Mouse (Mus musculus) intestine, postnatal 0 days (tissue): Measurements from ENCODE around the gene F3. TPM values are rescaled to one million over a fixed set of nuclear protein-coding genes. Genes with fewer than 3 reads are reported as not detected.

Experiments used
- ATAC-seq: fragments of 200-750 bp; cut with Nextera tagmentation; 2 replicates; pipeline ENCODE4 v1.8.0; 2017; ENCODE audit warnings: mild to moderate bottlenecking, moderate TSS enrichment, moderate library complexity
- H3K27ac ChIP-seq: fragments of 300-500 bp; sonication (generic); 2 replicates; pipeline ENCODE4 v1.5.1; 2014; ENCODE audit warnings: mild to moderate bottlenecking, low read depth, low read length, moderate library complexity
- H3K27me3 ChIP-seq: fragments of 300-500 bp; sonication (generic); replicated peaks from 2 replicates; pipeline ENCODE4 v1.6.1; 2014; ENCODE audit warnings: low read length, mixed read lengths; ENCODE audit not compliant: control insufficient read depth, insufficient read depth
- H3K36me3 ChIP-seq: fragments of 300-500 bp; sonication (generic); 2 replicates; pipeline ENCODE4 v1.6.1; 2014; ENCODE audit warnings: mild to moderate bottlenecking, moderate library complexity; ENCODE audit not compliant: control insufficient read depth, insufficient read depth
- H3K4me1 ChIP-seq: fragments of 300-500 bp; sonication (generic); replicated peaks from 2 replicates; pipeline ENCODE4 v1.6.1; 2014; ENCODE audit warnings: antibody characterized with exemption, low read length, mixed read lengths; ENCODE audit not compliant: control insufficient read depth, insufficient read depth
- H3K4me2 ChIP-seq: fragments of 300-500 bp; sonication (generic); replicated peaks from 2 replicates; pipeline ENCODE4 v1.6.1; 2014; ENCODE audit warnings: low read depth, mild to moderate bottlenecking, moderate library complexity
- H3K4me3 ChIP-seq: fragments of 300-500 bp; sonication (generic); 2 replicates; pipeline ENCODE4 v1.5.1; 2014; ENCODE audit warnings: low read depth, low read length
- H3K9ac ChIP-seq: fragments of 300-500 bp; sonication (generic); 2 replicates; pipeline ENCODE4 v1.6.1; 2014; ENCODE audit warnings: mild to moderate bottlenecking, low read depth, low read length
- H3K9me3 ChIP-seq: fragments of 300-500 bp; sonication (generic); 2 replicates; pipeline ENCODE4 v1.6.1; 2016; ENCODE audit warnings: mixed run types; ENCODE audit not compliant: control insufficient read depth
- CTCF ChIP-seq: sonication (generic); IDR thresholded peaks from 2 replicates; pipeline ENCODE4 v1.5.1; 2016; ENCODE audit warnings: low read depth, mild to moderate bottlenecking, control low read depth, antibody characterized with exemption, moderate library complexity
- WGBS: fragments of 180-500 bp; shearing (Covaris S2); extraction: QIAGEN DNeasy Blood & Tissue Kit; methylation state at CpG from one replicate; pipeline ENCODE4 v1.1.7; 2014; 5-methylcytosine and 5-hydroxymethylcytosine counted together
- polyA plus RNA-seq: library from polyadenylated mRNA; unstranded; fragments of >200 nt; fragmentation: Nextera tagmentation; extraction: Ambion mirVana; gene quantifications from 2 replicates; pipeline ENCODE4 v1.2.1, GENCODE M21; 2015

The F3 gene
- polyA plus RNA-seq, 1 experiment from 2014 or later, result 20.3 TPM

DNA sequence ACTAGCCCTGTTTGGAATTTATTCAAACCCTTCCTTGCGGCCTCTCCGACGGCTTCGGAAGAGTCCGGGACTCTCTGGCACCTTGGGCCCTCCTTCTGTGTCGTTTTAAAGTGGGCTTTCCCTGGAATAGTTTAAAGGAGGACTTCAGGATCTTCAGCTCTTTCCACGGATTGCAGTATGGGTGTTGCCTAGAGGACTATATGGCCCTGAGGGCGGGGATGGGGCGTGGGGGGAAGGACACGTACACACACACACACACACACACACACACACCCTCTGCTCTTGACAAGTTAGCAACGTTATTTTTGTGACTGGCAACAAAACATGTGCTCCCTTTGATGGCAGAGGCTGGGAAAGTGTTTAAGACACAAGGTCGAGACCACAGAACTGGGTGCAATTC lies 1.2 kb downstream of the F3 start:
- Histone ChIP-seq H3K27ac (no peak overlapping the region), H3K4me3 (peak overlapping the region; percentile 63)

DNA sequence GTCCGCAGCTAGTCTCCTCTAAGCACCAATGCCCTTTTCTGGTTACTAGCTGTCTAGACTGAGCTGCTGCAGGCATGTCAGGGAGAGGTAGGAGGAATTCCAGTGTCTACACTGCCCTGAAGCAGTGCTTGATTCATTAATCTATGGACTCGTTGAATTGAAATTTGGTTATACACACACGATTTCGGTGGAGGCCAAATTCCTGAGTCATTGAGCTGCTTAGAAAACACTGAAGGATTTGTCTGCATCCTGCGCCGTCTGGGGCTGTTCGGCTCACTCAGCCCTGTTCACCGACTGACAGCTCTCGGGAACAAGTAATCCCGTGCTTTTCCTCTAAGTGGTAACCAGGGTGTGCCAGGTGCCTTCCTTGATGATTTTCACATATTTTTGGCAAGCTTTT lies 2.3 kb downstream of the F3 start:
- no peak for TF ChIP-seq CTCF
- peak overlapping the region; percentile 95; the same call in 1 of the 2 replicates for H3K4me2 ChIP-seq
- H3K27ac ChIP-seq, result no peak overlapping the region
- H3K36me3 ChIP-seq, result no peaks in the 10 kb centered on the region; the same call in 1 of the 2 replicates
- no peak overlapping the region for H3K4me3 ChIP-seq
- H3K9me3 ChIP-seq, result no peaks in the 10 kb centered on the region
- no peak overlapping the region for H3K9ac ChIP-seq
- 79% methylated on average over 10 of the region's 10 CpGs for WGBS
- no peak for ATAC-seq
- H3K4me1 ChIP-seq, result peaks cover 6% of the 10 kb centered on the region
- H3K27me3 ChIP-seq, result peaks cover 3% of the 10 kb centered on the region; the same call in 1 of the 2 replicates

More for the DNA sequence above, 1.2 kb downstream of the F3 start:
- Histone ChIP-seq H3K4me1 (peaks cover 6% of the 10 kb centered on the region), H3K27me3 (peaks cover 13% of the 10 kb centered on the region; the same call in 1 of the 2 replicates), H3K9ac (no peak overlapping the region), H3K4me2 (peak overlapping the region; percentile 95), H3K36me3 (no peaks in the 10 kb centered on the region; the same call in 1 of the 2 replicates), H3K9me3 (no peaks in the 10 kb centered on the region)
- no peak for ATAC-seq
- no peak for TF ChIP-seq CTCF
- 19% methylated on average over 12 of the region's 12 CpGs for WGBS

DNA sequence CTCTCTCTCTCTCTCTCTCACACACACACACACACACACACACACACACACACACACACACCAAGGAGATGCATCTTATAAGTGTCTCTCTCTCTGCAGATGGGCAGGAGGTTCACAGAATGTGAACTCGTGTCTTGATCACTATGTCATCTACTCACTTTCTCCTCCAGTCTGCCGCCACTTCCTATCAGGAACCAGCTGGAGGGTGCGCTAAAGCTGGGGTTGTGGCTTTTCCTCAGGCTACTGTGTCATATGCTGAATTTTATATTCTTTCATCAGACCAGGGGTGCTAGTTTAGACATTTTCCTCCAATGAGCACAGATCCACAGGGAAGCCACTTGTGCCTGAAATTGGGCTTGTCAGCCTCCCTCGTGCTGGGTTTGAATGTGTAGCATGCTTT lies 6.3 kb downstream of the F3 start:
- no peak for TF ChIP-seq CTCF
- WGBS, result 81% methylated on average over 4 of the region's 4 CpGs
- H3K27me3 ChIP-seq, result no peaks in the 10 kb centered on the region; the same call in 1 of the 2 replicates
- H3K36me3 ChIP-seq, result peaks cover 11% of the 10 kb centered on the region; the same call in 1 of the 2 replicates
- no peak overlapping the region for H3K4me3 ChIP-seq
- H3K9ac ChIP-seq, result no peak overlapping the region
- H3K4me2 ChIP-seq, result no peak overlapping the region
- H3K9me3 ChIP-seq, result no peaks in the 10 kb centered on the region
- no peak for ATAC-seq
- H3K27ac ChIP-seq, result no peak overlapping the region
- no peaks in the 10 kb centered on the region for H3K4me1 ChIP-seq

DNA sequence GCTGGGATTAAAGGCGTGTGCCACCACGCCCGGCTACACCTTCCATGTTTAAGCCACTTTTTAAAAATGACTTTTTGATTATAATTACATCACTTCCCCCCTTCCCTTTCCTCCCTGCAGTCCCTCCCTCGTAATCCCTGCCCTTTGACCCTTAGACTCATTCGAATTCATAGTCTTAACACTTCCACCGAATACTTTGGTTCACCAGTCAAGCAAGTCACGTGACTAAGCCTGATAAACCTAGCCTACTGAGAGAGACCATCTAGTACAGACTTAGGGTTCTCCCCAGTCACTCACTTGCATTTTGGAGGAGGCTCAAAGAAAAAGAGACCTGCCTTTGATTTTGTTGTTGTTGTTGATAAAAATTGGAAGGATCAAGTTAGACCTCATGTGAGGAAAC lies 12.2 kb downstream of the F3 start:
- 54% methylated on average over 7 of the region's 7 CpGs for WGBS
- peak; percentile 37; the same call in 1 of the 2 replicates for ATAC-seq
- no peak for TF ChIP-seq CTCF
- Histone ChIP-seq H3K4me3 (no peak overlapping the region), H3K36me3 (peaks cover 11% of the 10 kb centered on the region; the same call in 1 of the 2 replicates), H3K4me1 (no peaks in the 10 kb centered on the region), H3K27me3 (no peaks in the 10 kb centered on the region), H3K4me2 (no peak overlapping the region), H3K9ac (no peak overlapping the region), H3K9me3 (no peaks in the 10 kb centered on the region), H3K27ac (no peak overlapping the region)

DNA sequence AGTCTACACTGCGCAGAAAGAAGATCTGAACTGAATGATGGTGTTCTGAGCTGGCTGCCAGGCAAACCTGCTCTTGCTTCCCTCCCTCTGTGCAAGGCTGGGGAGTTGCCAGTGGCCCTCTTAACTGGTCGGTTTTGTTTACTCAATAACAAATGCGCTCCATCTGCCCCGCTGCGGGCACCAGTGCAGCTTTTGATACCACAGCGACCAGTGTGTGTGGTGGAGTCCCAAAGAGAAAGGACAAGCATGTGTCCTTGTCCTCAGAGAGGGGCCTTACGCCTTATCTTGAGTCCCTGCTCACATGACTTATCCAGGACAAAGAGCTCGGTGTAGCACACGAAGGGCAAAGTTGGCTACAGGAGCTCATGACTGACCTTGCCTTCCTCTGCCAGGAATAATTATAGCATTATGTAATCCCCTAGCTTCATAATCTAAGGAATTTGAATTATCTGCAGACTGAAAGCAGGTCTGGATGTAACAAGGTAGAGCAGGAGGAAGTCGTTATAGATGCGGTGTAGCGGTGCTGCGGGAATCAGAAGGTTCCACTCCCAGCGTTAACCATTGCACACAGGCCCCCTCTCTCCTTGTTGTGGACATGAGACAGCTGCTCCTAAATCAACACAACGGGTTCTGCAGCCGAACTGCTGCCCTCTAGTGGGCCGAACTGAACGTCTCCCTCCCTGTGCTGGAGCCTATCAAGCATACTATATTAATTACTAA lies 12.8 kb downstream of the F3 start:
- H3K9ac ChIP-seq, result no peak overlapping the region
- H3K9me3 ChIP-seq, result no peaks in the 10 kb centered on the region
- TF ChIP-seq CTCF, result peak; percentile 89
- peak; percentile 79 for ATAC-seq
- H3K27ac ChIP-seq, result peak overlapping the region; percentile 73
- 15% methylated on average over 18 of the region's 18 CpGs for WGBS
- H3K4me3 ChIP-seq, result no peak overlapping the region
- H3K4me1 ChIP-seq, result no peaks in the 10 kb centered on the region
- H3K27me3 ChIP-seq, result no peaks in the 10 kb centered on the region
- peak overlapping the region; percentile 27 for H3K4me2 ChIP-seq
- H3K36me3 ChIP-seq, result peaks cover 11% of the 10 kb centered on the region; the same call in 1 of the 2 replicates

DNA sequence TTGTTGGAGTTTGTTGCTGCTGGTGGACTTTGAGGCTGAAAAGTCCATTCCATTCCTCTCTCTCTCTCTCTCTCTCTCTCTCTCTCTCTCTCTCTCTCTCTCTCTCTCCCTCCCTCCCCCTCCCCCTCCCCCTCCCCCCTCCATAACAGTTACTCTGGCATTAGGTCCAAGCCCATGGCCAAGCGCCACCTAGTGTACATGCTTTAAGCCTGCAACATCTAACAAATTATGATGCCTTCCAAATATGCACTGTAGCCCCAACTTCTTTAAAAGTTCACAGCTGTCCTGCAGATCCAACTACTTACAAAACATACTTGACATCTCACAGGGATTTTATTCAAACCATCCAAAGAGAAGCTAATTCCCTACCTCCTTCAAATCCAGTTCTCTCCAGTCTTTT lies 14.1 kb downstream of the F3 start:
- Histone ChIP-seq H3K27ac (no peak overlapping the region), H3K36me3 (peaks cover 6% of the 10 kb centered on the region; the same call in 1 of the 2 replicates), H3K4me3 (no peak overlapping the region), H3K27me3 (no peaks in the 10 kb centered on the region), H3K9ac (no peak overlapping the region), H3K4me2 (no peak overlapping the region), H3K9me3 (no peaks in the 10 kb centered on the region), H3K4me1 (no peaks in the 10 kb centered on the region)
- ATAC-seq, result no peak
- WGBS, result 31% methylated on average over 1 of the region's 1 CpGs
- peak; percentile 70 for TF ChIP-seq CTCF
